Mouse (Mus musculus): ENCODE measurements around the gene Tctn1. TPM values are rescaled to one million over a fixed set of nuclear protein-coding genes. Genes with fewer than 3 reads are reported as not detected.
A peak's percentile ranks its signal among the peaks of the same experiment; 100 is the strongest.

Tctn1 gene
- polyA plus RNA-seq (2015; fragmentation: Nextera tagmentation; extraction: Ambion mirVana), result 5.4 and 7.3 TPM in 2 replicates

DNA sequence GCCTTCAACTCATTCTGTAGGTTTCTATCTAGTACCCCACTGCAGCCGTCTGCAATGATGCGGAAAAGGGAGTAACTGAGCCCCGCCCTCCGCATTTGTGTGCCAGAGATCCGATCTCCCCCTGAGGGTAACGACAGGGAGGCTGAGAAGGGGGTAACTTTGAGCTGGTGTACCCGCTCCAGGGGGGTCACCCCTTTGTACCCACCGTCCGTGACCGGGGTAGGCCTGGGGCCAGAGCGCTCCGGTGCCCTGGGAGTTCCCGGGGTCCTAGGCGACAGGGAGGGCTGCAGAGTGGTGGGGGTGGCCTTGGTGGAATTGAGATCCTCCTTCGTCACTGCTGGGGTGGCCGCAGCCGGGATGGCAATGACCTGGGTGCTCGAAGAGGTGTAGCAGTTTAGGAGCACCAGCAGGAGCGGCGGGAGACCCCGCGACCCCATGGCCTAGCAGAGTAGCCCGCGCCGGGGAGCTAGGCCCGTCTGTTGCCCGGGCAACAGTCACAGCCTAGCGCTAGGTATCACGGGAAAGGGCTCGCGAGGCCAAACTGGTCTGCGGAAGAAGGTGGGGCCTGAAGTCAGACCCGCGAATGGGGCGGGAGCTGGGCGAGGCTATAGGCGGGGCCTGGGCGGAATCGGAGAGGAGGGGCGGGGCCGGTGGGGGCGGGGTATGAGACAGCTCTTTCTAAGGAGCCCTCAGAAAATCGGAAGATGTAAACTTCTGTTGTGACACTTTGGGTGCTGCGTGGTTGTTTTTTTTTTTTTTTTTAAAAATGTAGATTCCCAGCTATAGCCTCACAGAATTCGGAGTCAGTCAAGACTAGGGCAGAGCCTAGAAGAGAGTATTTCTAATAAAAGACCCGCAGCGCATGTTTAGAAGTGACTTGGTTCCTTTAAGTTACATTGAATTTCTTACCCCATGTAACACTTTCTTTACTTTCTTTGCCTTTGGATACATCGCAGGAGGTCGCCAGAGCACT, at the start of gene Tctn1:
Gene Tctn1 (minus strand): TSS at position 528 of the 973 bp plus-strand sequence.
- Histone ChIP-seq H3K27ac (ENCODE audit: low read length) (peak within 1 kb of the TSS; percentile 84), H3K27me3 (ENCODE audit: control insufficient read depth, insufficient read depth, low read depth, low read length) (no peaks in the 10 kb centered on the region), H3K4me2 (ENCODE audit: low read length) (peak within 1 kb of the TSS; percentile 89), H3K4me1 (ENCODE audit: control insufficient read depth, insufficient read depth, low read length) (peaks cover 16% of the 10 kb centered on the region), H3K9ac (ENCODE audit: low read depth, low read length) (peak within 1 kb of the TSS; percentile 89), H3K9me3 (replicated peaks; ENCODE audit: control insufficient read depth, low read length, poor library complexity, severe bottlenecking) (no peaks in the 10 kb centered on the region), H3K36me3 (ENCODE audit: control insufficient read depth, insufficient read depth, low read length) (no peaks in the 10 kb centered on the region), H3K4me3 (ENCODE audit: low read depth, low read length) (peak within 1 kb of the TSS; percentile 80)
- peak; percentile 98 for ATAC-seq
- 1% methylated on average over 49 of the region's 49 CpGs for WGBS

DNA sequence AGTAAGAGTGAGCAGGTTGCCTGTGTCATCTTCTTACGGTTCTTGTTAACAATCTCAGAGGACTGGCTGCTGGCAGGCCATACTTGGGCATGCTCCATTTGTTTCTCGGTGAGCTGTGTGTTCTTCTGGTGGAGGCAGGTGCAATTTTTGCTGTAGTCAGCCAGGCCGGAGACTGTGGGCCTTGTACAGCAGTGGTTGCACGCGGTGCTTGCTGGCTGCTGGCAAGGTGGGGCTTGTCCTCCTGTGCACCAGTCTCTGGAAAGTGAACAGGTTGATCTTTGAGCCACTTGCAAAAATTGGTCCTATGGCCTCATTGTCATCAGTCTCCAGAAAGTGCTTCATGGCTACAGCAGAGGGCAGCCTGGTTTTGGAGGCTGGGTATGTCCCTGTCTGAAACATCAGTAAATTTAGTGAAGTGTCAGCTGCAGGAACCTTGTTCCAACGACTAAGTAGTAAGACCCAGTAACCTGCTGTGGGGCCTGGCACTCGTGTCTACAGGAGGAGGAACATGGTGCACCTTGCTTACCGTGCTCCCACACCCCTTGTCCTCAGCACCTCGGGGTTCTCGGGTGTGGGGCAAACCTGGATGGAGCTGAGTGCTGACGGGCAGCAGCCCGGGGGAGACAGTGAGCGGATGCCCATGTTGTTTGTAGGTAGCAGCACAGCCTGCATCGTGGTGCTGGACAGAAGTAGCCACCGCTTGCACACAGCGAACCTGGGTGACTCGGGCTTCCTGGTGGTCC, 48.9 kb upstream of the Tctn1 start:
- Histone ChIP-seq H3K9ac (ENCODE audit: low read depth, low read length) (no peak overlapping the region), H3K4me1 (ENCODE audit: control insufficient read depth, insufficient read depth, low read length) (peaks cover 2% of the 10 kb centered on the region; the same call in 1 of the 2 replicates), H3K27ac (ENCODE audit: low read length) (no peak overlapping the region), H3K27me3 (ENCODE audit: control insufficient read depth, insufficient read depth, low read depth, low read length) (no peaks in the 10 kb centered on the region), H3K9me3 (replicated peaks; ENCODE audit: control insufficient read depth, low read length, poor library complexity, severe bottlenecking) (no peaks in the 10 kb centered on the region), H3K4me2 (ENCODE audit: low read length) (no peak overlapping the region), H3K4me3 (ENCODE audit: low read depth, low read length) (no peak overlapping the region), H3K36me3 (ENCODE audit: control insufficient read depth, insufficient read depth, low read length) (peaks cover 11% of the 10 kb centered on the region; the same call in 1 of the 2 replicates)
- WGBS, result 91% methylated on average over 17 of the region's 17 CpGs
- ATAC-seq, result no peak

DNA sequence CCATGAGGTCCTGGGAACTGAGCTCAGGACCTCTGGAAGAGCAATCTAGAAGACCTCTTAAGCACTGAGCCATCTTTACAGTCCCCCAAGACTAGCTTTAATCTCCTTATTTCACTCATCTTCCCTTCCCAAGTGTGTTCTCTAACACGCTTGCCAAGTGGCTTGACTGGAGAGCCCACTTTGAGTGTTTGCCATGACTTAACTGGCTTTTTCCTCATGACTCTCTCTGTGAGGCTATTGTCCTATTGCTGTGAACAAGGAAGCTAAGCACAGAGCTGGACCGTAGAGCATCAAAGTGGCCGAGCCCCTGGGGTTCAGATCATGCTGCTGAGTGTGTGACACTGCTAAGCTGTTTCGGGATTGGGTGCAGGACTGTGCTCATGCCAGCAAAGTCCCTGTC, 48.1 kb upstream of the Tctn1 start:
- H3K27ac ChIP-seq (ENCODE audit: low read length), result no peak overlapping the region
- no peak for ATAC-seq
- H3K36me3 ChIP-seq (ENCODE audit: control insufficient read depth, insufficient read depth, low read length), result peaks cover 10% of the 10 kb centered on the region; the same call in 1 of the 2 replicates
- peaks cover 2% of the 10 kb centered on the region; the same call in 1 of the 2 replicates for H3K4me1 ChIP-seq (ENCODE audit: control insufficient read depth, insufficient read depth, low read length)
- no peaks in the 10 kb centered on the region for H3K27me3 ChIP-seq (ENCODE audit: control insufficient read depth, insufficient read depth, low read depth, low read length)
- H3K4me3 ChIP-seq (ENCODE audit: low read depth, low read length), result no peak overlapping the region
- H3K9me3 ChIP-seq (replicated peaks; ENCODE audit: control insufficient read depth, low read length, poor library complexity, severe bottlenecking), result no peaks in the 10 kb centered on the region
- no peak overlapping the region for H3K9ac ChIP-seq (ENCODE audit: low read depth, low read length)
- WGBS, result 81% methylated on average over 4 of the region's 4 CpGs
- H3K4me2 ChIP-seq (ENCODE audit: low read length), result no peak overlapping the region

DNA sequence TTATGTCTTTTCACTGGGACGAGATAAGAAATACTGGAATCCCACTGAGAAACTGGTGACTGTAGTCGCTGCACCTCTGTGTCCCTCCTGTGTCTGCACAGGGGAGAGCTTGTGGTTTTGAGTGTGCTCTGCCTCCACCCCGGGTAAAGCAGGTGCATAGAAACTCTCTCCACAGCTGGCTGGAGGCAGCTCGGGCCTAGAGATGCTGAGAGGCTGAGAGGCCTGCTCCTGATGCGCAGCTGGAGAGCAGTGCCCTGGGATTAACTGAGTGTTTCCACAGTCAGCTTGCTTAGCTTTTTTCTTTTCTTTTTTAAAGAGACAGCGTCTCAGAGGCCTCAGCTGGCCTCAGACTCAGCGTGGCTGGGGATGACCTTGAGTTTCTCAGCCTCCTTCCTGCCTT, 47.4 kb upstream of the Tctn1 start:
- H3K36me3 ChIP-seq (ENCODE audit: control insufficient read depth, insufficient read depth, low read length), result 0 out of 2 replicates have a peak, but pooled peaks cover 5% of the 10 kb centered on the region
- no peak overlapping the region for H3K4me3 ChIP-seq (ENCODE audit: low read depth, low read length)
- no peak overlapping the region for H3K27ac ChIP-seq (ENCODE audit: low read length)
- H3K4me1 ChIP-seq (ENCODE audit: control insufficient read depth, insufficient read depth, low read length), result peaks cover 2% of the 10 kb centered on the region; the same call in 1 of the 2 replicates
- 48% methylated on average over 7 of the region's 7 CpGs for whole genome bisulfite sequencing
- no peak overlapping the region for H3K4me2 ChIP-seq (ENCODE audit: low read length)
- H3K9ac ChIP-seq (ENCODE audit: low read depth, low read length), result no peak overlapping the region
- H3K9me3 ChIP-seq (replicated peaks; ENCODE audit: control insufficient read depth, low read length, poor library complexity, severe bottlenecking), result no peaks in the 10 kb centered on the region
- no peak for ATAC-seq
- H3K27me3 ChIP-seq (ENCODE audit: control insufficient read depth, insufficient read depth, low read depth, low read length), result no peaks in the 10 kb centered on the region

DNA sequence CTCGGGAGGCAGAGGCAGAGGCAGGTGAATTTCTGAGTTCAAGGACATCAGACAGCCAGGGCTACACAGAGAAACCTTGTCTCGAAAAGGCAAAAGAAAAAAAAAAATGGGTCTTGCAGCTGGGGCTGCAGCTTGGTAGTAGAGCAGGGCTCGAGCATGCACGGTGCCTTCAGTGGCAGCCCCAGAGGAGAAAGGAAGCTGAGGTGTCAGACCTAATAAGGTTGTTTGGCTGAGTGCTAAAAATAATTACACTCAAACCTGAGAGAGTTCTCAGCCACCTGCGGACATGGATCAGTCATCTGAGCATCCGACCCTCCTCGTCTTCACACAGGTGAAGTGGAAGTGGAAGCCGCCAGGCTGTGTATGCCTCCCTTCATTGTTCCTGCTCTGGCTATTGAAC, 46.4 kb upstream of the Tctn1 start:
- Histone ChIP-seq H3K4me3 (ENCODE audit: low read depth, low read length) (no peak overlapping the region), H3K4me1 (ENCODE audit: control insufficient read depth, insufficient read depth, low read length) (peaks cover 2% of the 10 kb centered on the region; the same call in 1 of the 2 replicates), H3K9me3 (replicated peaks; ENCODE audit: control insufficient read depth, low read length, poor library complexity, severe bottlenecking) (no peaks in the 10 kb centered on the region), H3K36me3 (ENCODE audit: control insufficient read depth, insufficient read depth, low read length) (0 out of 2 replicates have a peak, but pooled peaks cover 5% of the 10 kb centered on the region), H3K27me3 (ENCODE audit: control insufficient read depth, insufficient read depth, low read depth, low read length) (no peaks in the 10 kb centered on the region), H3K27ac (ENCODE audit: low read length) (no peak overlapping the region), H3K9ac (ENCODE audit: low read depth, low read length) (no peak overlapping the region), H3K4me2 (ENCODE audit: low read length) (no peak overlapping the region)
- no peak for ATAC-seq
- WGBS, result 77% methylated on average over 8 of the region's 8 CpGs

DNA sequence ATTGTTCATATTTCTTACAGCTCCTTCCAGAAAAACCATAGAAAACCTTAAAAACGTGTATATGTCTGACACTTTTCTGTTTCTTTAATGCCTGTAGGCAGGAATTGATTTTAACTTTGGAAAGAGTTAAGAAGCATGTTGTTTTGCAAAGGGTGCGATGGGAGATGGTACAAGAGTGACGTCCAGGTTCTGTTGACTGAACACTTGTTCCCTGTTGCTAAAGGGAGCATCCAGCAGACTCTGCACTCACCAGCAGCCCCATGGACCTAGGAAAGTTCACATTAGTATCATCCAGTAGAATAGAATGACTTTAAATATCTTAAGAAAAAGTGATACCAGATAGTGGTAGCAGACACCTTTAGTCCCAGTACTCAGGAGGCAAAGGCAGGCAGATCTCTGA, 42.3 kb upstream of the Tctn1 start:
- Histone ChIP-seq H3K4me3 (ENCODE audit: low read depth, low read length) (no peak overlapping the region), H3K36me3 (ENCODE audit: control insufficient read depth, insufficient read depth, low read length) (0 out of 2 replicates have a peak, but pooled peaks cover 3% of the 10 kb centered on the region), H3K9ac (ENCODE audit: low read depth, low read length) (no peak overlapping the region), H3K27me3 (ENCODE audit: control insufficient read depth, insufficient read depth, low read depth, low read length) (no peaks in the 10 kb centered on the region), H3K27ac (ENCODE audit: low read length) (no peak overlapping the region), H3K4me2 (ENCODE audit: low read length) (no peak overlapping the region), H3K9me3 (replicated peaks; ENCODE audit: control insufficient read depth, low read length, poor library complexity, severe bottlenecking) (no peaks in the 10 kb centered on the region), H3K4me1 (ENCODE audit: control insufficient read depth, insufficient read depth, low read length) (peaks cover 8% of the 10 kb centered on the region)
- WGBS, result 88% methylated on average over 3 of the region's 3 CpGs
- no peak for ATAC-seq

DNA sequence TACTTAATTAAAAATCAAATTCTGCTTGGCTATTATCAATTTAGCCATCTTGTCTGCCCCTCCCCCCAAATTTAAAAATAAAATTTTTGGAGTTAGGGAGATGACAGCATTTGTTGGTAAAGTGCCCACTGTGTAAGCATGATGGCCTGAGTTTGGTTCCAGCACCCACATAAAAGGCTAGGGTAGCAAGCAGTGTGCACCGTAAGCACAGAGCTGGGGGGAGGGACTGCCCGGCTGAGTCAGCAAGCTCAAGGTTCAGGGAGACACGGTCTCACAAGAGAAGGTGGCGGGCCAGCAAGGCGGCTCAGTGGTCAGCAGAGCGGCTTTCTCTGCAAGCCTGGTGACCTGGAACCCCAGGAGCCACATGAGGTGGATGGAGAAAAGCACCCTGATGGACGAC, 41.2 kb upstream of the Tctn1 start:
- H3K27me3 ChIP-seq (ENCODE audit: control insufficient read depth, insufficient read depth, low read depth, low read length), result no peaks in the 10 kb centered on the region
- H3K4me1 ChIP-seq (ENCODE audit: control insufficient read depth, insufficient read depth, low read length), result peaks cover 8% of the 10 kb centered on the region
- no peak overlapping the region for H3K27ac ChIP-seq (ENCODE audit: low read length)
- H3K9me3 ChIP-seq (replicated peaks; ENCODE audit: control insufficient read depth, low read length, poor library complexity, severe bottlenecking), result no peaks in the 10 kb centered on the region
- H3K36me3 ChIP-seq (ENCODE audit: control insufficient read depth, insufficient read depth, low read length), result no peaks in the 10 kb centered on the region
- no peak for ATAC-seq
- H3K9ac ChIP-seq (ENCODE audit: low read depth, low read length), result no peak overlapping the region
- H3K4me2 ChIP-seq (ENCODE audit: low read length), result no peak overlapping the region
- WGBS, result 96% methylated on average over 7 of the region's 7 CpGs
- H3K4me3 ChIP-seq (ENCODE audit: low read depth, low read length), result no peak overlapping the region

DNA sequence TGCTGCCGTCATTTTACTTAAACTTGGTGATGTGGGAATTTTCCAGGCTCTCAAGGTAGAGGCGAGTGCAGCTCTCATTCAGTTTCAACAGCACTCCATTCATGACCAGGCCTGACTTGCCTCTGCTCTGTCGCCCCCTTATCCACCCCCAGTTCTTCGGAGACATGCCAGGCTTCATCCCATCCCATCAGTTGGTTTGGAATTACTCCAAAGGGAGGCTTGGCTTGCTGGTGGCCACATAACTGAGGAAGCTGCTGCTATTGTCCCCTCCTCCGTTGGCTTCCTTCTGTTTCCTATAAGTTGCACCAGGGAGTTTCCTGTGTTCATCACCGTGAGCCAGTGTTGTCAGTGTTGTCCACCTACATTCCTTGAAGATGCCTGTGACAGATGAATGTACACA, 40.3 kb upstream of the Tctn1 start:
- WGBS, result 82% methylated on average over 6 of the region's 6 CpGs
- no peak overlapping the region for H3K9ac ChIP-seq (ENCODE audit: low read depth, low read length)
- no peaks in the 10 kb centered on the region for H3K36me3 ChIP-seq (ENCODE audit: control insufficient read depth, insufficient read depth, low read length)
- no peaks in the 10 kb centered on the region for H3K9me3 ChIP-seq (replicated peaks; ENCODE audit: control insufficient read depth, low read length, poor library complexity, severe bottlenecking)
- no peak overlapping the region for H3K27ac ChIP-seq (ENCODE audit: low read length)
- ATAC-seq, result no peak
- no peak overlapping the region for H3K4me3 ChIP-seq (ENCODE audit: low read depth, low read length)
- no peak overlapping the region for H3K4me2 ChIP-seq (ENCODE audit: low read length)
- H3K4me1 ChIP-seq (ENCODE audit: control insufficient read depth, insufficient read depth, low read length), result peaks cover 8% of the 10 kb centered on the region
- H3K27me3 ChIP-seq (ENCODE audit: control insufficient read depth, insufficient read depth, low read depth, low read length), result no peaks in the 10 kb centered on the region
